Mouse (Mus musculus) embryo, embryonic 9.5 days (tissue): Measurements from ENCODE around the gene Syde2.

ENCODE experiments used
- DNase-seq: peaks from one replicate; pipeline ENCODE4 v3.0.0-alpha.2; 2017; ENCODE audit errors: extremely low spot score

Gene Syde2

GRCm38 (mm10) chr3:146053082-146053814 lies 65.6 kb downstream of the Syde2 start:
- no peak for DNase-seq

- DNase-seq, result no peak
Measured at GRCm38 (mm10) chr3:146053873-146054272, 66.2 kb downstream of the Syde2 start.

DNA sequence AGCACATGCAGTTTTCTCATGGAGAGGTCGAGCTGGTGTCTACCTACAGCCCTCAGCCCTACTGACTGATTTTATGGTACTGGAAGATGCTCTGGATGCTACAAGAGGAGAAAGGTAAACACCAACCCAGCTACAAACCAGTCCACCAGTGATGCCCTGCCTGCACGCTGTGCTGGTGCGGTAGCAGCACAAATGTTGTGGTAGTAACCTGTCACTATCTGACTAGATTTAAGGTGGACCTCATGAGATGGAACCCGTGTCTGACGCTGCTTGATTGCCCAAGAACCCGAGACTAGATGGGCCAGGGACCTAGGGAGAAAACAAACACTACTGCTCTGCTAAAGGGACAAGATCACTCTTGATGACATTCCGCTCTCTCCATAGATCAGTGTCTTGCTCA lies 69.5 kb downstream of the Syde2 start:
- DNase-seq, result no peak

DNA sequence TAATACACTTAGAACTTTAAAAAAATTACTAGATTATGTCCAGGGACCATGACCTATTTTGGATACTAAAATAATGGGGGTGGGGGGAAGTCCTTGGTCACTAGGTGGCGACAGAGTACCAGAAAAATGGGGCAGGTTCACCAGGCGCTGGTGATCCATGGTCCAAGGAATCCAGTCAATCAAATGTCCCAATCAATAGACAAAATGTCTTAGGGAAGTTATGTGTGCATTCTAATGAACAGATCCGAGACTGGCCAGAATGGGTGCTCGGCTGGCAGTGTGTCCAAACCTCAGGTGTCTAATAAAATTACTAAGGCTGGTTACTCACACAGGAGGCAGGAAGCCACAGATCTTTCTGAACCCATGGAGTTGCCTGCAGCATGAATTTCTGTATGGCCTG lies 70.6 kb downstream of the Syde2 start:
- peak; percentile 68 for DNase-seq

DNA sequence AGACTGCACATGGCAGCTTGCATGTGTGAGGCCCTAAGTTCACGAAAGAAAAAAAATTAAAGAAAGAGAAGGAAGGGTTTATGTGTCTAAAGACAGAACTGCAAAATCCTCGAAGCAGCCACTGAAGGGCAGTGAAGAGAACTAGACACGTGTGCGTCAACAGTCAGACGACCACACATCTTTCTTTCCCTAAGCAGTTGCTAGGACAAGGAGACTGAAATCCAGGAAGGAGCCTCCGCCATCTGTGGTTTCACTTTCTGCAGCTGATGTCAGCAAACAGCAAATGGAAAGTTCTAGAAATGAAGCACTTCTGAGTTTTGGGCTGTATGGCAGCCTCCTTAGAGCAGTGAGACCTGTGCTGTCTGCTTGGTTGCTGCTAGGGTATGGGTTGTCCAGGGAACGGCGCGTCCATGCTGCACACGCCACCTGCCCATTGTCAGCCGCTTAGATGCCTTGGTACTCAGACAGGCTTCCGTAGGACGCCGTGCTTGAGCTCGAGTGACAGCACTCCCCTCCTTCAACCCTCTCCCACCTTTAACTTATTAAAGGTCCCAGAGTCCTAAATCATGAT lies 71.8 kb downstream of the Syde2 start:
- DNase-seq, result no peak

GRCm38 (mm10) chr3:146063146-146063545 lies 75.5 kb downstream of the Syde2 start:
- no peak for DNase-seq

GRCm38 (mm10) chr3:146069276-146069675 lies 81.6 kb downstream of the Syde2 start:
- DNase-seq, result no peak
